Mouse (Mus musculus): ENCODE measurements around the gene Fam163b. TPM values are rescaled to one million over a fixed set of nuclear protein-coding genes. Genes with fewer than 3 reads are reported as not detected.

The Fam163b gene
- total and polyA plus RNA-seq, 3 experiments, result not detected

GRCm38 (mm10) chr2:27135935-27136334 is 6.4 kb downstream of the Fam163b start:
- H3K27me3 ChIP-seq (ENCODE audit: control insufficient read depth in 1 of 2, insufficient read depth in 2 of 2, low read length in 2 of 2), result peaks cover 0 to 14% of the 10 kb centered on the region in 2 experiments; a peak in 3 of 4 replicates

GRCm38 (mm10) chr2:27128990-27129389 is 13.3 kb downstream of the Fam163b start:
- DNase-seq (ENCODE audit: low read depth, low spot score), result no peak
- H3K36me3 ChIP-seq (ENCODE audit: control insufficient read depth in 1 of 2, insufficient read depth in 2 of 2, low read length in 2 of 2), result no peaks in the 10 kb centered on the region
- H3K79me2 ChIP-seq (ENCODE audit: control insufficient read depth, insufficient read depth, low read length, poor library complexity), result no peaks in the 10 kb centered on the region
- no peaks in the 10 kb centered on the region for H3K4me1 ChIP-seq (ENCODE audit: control insufficient read depth in 1 of 2, insufficient read depth in 2 of 2, low read length in 2 of 2)
- no peaks in the 10 kb centered on the region for H3K9me3 ChIP-seq (replicated peaks; ENCODE audit: insufficient read depth, low read length)
- H3K4me3 ChIP-seq (ENCODE audit: control insufficient read depth in 1 of 2, insufficient read depth in 1 of 2, low read depth in 2 of 2, low read length in 2 of 2), result no peak overlapping the region
- peaks cover 0 to 2% of the 10 kb centered on the region in 2 experiments; a peak in 3 of 4 replicates for H3K27me3 ChIP-seq (ENCODE audit: control insufficient read depth in 1 of 2, insufficient read depth in 2 of 2, low read length in 2 of 2)
- no peak overlapping the region for H3K27ac ChIP-seq (ENCODE audit: control insufficient read depth, low read depth, low read length)
- H3K9ac ChIP-seq (ENCODE audit: control insufficient read depth, low read depth, low read length, poor library complexity, severe bottlenecking), result no peak overlapping the region
- TF ChIP-seq MXI1 (IDR thresholded peaks at IDR 0.05; ENCODE audit: low read depth, low read length), result no peak
- no peak for TF ChIP-seq GABPA (IDR thresholded peaks at IDR 0.05; ENCODE audit: low read depth, low read length)
- no peak for TF ChIP-seq ZC3H11A (IDR thresholded peaks at IDR 0.05; ENCODE audit: low read depth, low read length)
- no peak for TF ChIP-seq SMC3 (IDR thresholded peaks at IDR 0.05; ENCODE audit: low read depth, low read length)
- TF ChIP-seq CHD1 (IDR thresholded peaks at IDR 0.05; ENCODE audit: low read depth, low read length), result no peak
- TF ChIP-seq NELFE (IDR thresholded peaks at IDR 0.05; ENCODE audit: low read depth, low read length), result no peak
- TF ChIP-seq BHLHE40 (IDR thresholded peaks at IDR 0.05; ENCODE audit: borderline replicate concordance, low read depth, low read length), result no peak
- no peak for TF ChIP-seq POLR2AphosphoS2 (IDR thresholded peaks at IDR 0.05; ENCODE audit: low read length)
- no peak for TF ChIP-seq MYC (IDR thresholded peaks at IDR 0.05; ENCODE audit: low read depth, low read length)
- no peak for TF ChIP-seq POLR2AphosphoS5 (IDR thresholded peaks at IDR 0.05; ENCODE audit: borderline replicate concordance, low read depth, low read length)
- no peak for TF ChIP-seq POLR2A (IDR thresholded peaks at IDR 0.05; ENCODE audit: control insufficient read depth in 1 of 2, insufficient read depth in 1 of 2, low read depth in 1 of 2, low read length in 2 of 2, poor library complexity in 1 of 2)
- TF ChIP-seq TBP (IDR thresholded peaks at IDR 0.05; ENCODE audit: low read depth, low read length), result no peak
- no peak for TF ChIP-seq ETS1 (IDR thresholded peaks at IDR 0.05; ENCODE audit: low read depth, low read length)
- no peak for TF ChIP-seq TAL1 (IDR thresholded peaks at IDR 0.05; ENCODE audit: low read length)
- TF ChIP-seq MYB (IDR thresholded peaks at IDR 0.05; ENCODE audit: low read depth, low read length), result no peak
- no peak for TF ChIP-seq UBTF (IDR thresholded peaks at IDR 0.05; ENCODE audit: borderline replicate concordance, insufficient read depth, low read depth, low read length)
- TF ChIP-seq TCF12 (IDR thresholded peaks at IDR 0.05; ENCODE audit: low read depth, low read length), result no peak
- no peak for TF ChIP-seq MAFK (IDR thresholded peaks at IDR 0.05; ENCODE audit: borderline replicate concordance, low read depth, low read length)
- TF ChIP-seq JUND (IDR thresholded peaks at IDR 0.05; ENCODE audit: low read depth, low read length), result no peak

More at GRCm38 (mm10) chr2:27135935-27136334, 6.4 kb downstream of the Fam163b start:
- H3K27ac ChIP-seq (ENCODE audit: control insufficient read depth, low read depth, low read length), result no peak overlapping the region
- H3K36me3 ChIP-seq (ENCODE audit: control insufficient read depth in 1 of 2, insufficient read depth in 2 of 2, low read length in 2 of 2), result no peaks in the 10 kb centered on the region
- no peak overlapping the region for H3K9ac ChIP-seq (ENCODE audit: control insufficient read depth, low read depth, low read length, poor library complexity, severe bottlenecking)
- no peak overlapping the region for H3K4me3 ChIP-seq (ENCODE audit: control insufficient read depth in 1 of 2, insufficient read depth in 1 of 2, low read depth in 2 of 2, low read length in 2 of 2)
- DNase-seq (ENCODE audit: low read depth, low spot score), result no peak
- no peaks in the 10 kb centered on the region for H3K4me1 ChIP-seq (ENCODE audit: control insufficient read depth in 1 of 2, insufficient read depth in 2 of 2, low read length in 2 of 2)
- H3K9me3 ChIP-seq (replicated peaks; ENCODE audit: insufficient read depth, low read length), result no peaks in the 10 kb centered on the region
- no peaks in the 10 kb centered on the region for H3K79me2 ChIP-seq (ENCODE audit: control insufficient read depth, insufficient read depth, low read length, poor library complexity)
- TF ChIP-seq CHD1 (IDR thresholded peaks at IDR 0.05; ENCODE audit: low read depth, low read length) (no peak), ZC3H11A (IDR thresholded peaks at IDR 0.05; ENCODE audit: low read depth, low read length) (no peak), CHD2 (IDR thresholded peaks at IDR 0.05; ENCODE audit: low read length) (no peak), NELFE (IDR thresholded peaks at IDR 0.05; ENCODE audit: low read depth, low read length) (no peak), USF1 (IDR thresholded peaks at IDR 0.05; ENCODE audit: low read depth, low read length) (no peak), UBTF (IDR thresholded peaks at IDR 0.05; ENCODE audit: borderline replicate concordance, insufficient read depth, low read depth, low read length) (no peak), SIN3A (IDR thresholded peaks at IDR 0.05; ENCODE audit: low read length) (no peak), TBP (IDR thresholded peaks at IDR 0.05; ENCODE audit: low read depth, low read length) (no peak), JUND (IDR thresholded peaks at IDR 0.05; ENCODE audit: low read depth, low read length) (no peak), POLR2AphosphoS5 (IDR thresholded peaks at IDR 0.05; ENCODE audit: borderline replicate concordance, low read depth, low read length) (no peak), TAL1 (IDR thresholded peaks at IDR 0.05; ENCODE audit: low read length) (no peak), TCF12 (IDR thresholded peaks at IDR 0.05; ENCODE audit: low read depth, low read length) (no peak), RCOR1 (IDR thresholded peaks at IDR 0.05; ENCODE audit: low read depth, low read length) (no peak), ELF1 (IDR thresholded peaks at IDR 0.05; ENCODE audit: low read depth, low read length) (no peak), ZNF384 (IDR thresholded peaks at IDR 0.05; ENCODE audit: low read depth, low read length) (no peak), RAD21 (IDR thresholded peaks at IDR 0.05; ENCODE audit: low read depth, low read length) (no peak), SMC3 (IDR thresholded peaks at IDR 0.05; ENCODE audit: low read depth, low read length) (no peak), HCFC1 (IDR thresholded peaks at IDR 0.05; ENCODE audit: low read depth, low read length) (no peak), POLR2AphosphoS2 (IDR thresholded peaks at IDR 0.05; ENCODE audit: low read length) (no peak), MYB (IDR thresholded peaks at IDR 0.05; ENCODE audit: low read depth, low read length) (no peak)

All from MEL (cell line).